Mouse (Mus musculus): Measurements from ENCODE around the gene Prkcd. TPM values are rescaled to one million over a fixed set of nuclear protein-coding genes. Genes with fewer than 3 reads are reported as not detected.

The Prkcd gene
- polyA plus RNA-seq, 2 experiments, result 46.1 to 105 TPM

- no peak for TF ChIP-seq POLR2A (IDR thresholded peaks at IDR 0.05; ENCODE audit: borderline replicate concordance, extremely low read depth, insufficient read depth, insufficient read length)
- 46% methylated on average over 4 of the region's 4 CpGs for WGBS
- no peak overlapping the region for H3K9ac ChIP-seq (ENCODE audit: low read depth, low read length, severe bottlenecking)
- H3K27ac ChIP-seq (replicated peaks; ENCODE audit: low read depth, low read length), result no peak overlapping the region
- peaks cover 9% of the 10 kb centered on the region for H3K4me1 ChIP-seq (ENCODE audit: control insufficient read depth, insufficient read depth, low read length)
- no peak overlapping the region for H3K4me3 ChIP-seq (replicated peaks; ENCODE audit: low read length)
- ATAC-seq (ENCODE audit: low FRiP score, low read depth) (no peak), DNase-seq (ENCODE audit: low spot score) (no peak)
- H3K36me3 ChIP-seq (ENCODE audit: control insufficient read depth, insufficient read depth, low read length), result no peaks in the 10 kb centered on the region
- H3K4me2 ChIP-seq (replicated peaks; ENCODE audit: low read depth, low read length, severe bottlenecking), result no peak overlapping the region
- H3K27me3 ChIP-seq (ENCODE audit: control insufficient read depth, insufficient read depth, low read length), result no peaks in the 10 kb centered on the region
- no peaks in the 10 kb centered on the region for H3K9me3 ChIP-seq (ENCODE audit: control insufficient read depth, low read length)
Observed at GRCm38 (mm10) chr14:30629839-30630238, 3.8 kb upstream of the Prkcd start.

- no peak for TF ChIP-seq POLR2A (IDR thresholded peaks at IDR 0.05; ENCODE audit: borderline replicate concordance, extremely low read depth, insufficient read depth, insufficient read length)
- 86% methylated on average over 5 of the region's 5 CpGs for WGBS
- no peak for ATAC-seq (ENCODE audit: low FRiP score, low read depth)
Observed at GRCm38 (mm10) chr14:30628235-30628634, 2.2 kb upstream of the Prkcd start.

GRCm38 (mm10) chr14:30626756-30627742 lies 1.0 kb upstream of the Prkcd start:
- ATAC-seq (ENCODE audit: low FRiP score, low read depth) (no peak), DNase-seq (ENCODE audit: low spot score) (no peak)
- H3K4me2 ChIP-seq (replicated peaks; ENCODE audit: low read depth, low read length, severe bottlenecking), result peak overlapping the region; percentile 92
- H3K4me3 ChIP-seq (replicated peaks; ENCODE audit: low read length), result peak overlapping the region; percentile 88
- H3K4me1 ChIP-seq (ENCODE audit: control insufficient read depth, insufficient read depth, low read length), result peaks cover 18% of the 10 kb centered on the region
- no peaks in the 10 kb centered on the region for H3K27me3 ChIP-seq (ENCODE audit: control insufficient read depth, insufficient read depth, low read length)
- H3K36me3 ChIP-seq (ENCODE audit: control insufficient read depth, insufficient read depth, low read length), result no peaks in the 10 kb centered on the region
- no peak for TF ChIP-seq POLR2A (IDR thresholded peaks at IDR 0.05; ENCODE audit: borderline replicate concordance, extremely low read depth, insufficient read depth, insufficient read length)
- WGBS, result 51% methylated on average over 12 of the region's 12 CpGs
- peak overlapping the region; percentile 59 for H3K27ac ChIP-seq (replicated peaks; ENCODE audit: low read depth, low read length)
- no peaks in the 10 kb centered on the region for H3K9me3 ChIP-seq (ENCODE audit: control insufficient read depth, low read length)
- H3K9ac ChIP-seq (ENCODE audit: low read depth, low read length, severe bottlenecking), result peak overlapping the region; percentile 72

More at GRCm38 (mm10) chr14:30628235-30628634, 2.2 kb upstream of the Prkcd start:
- H3K27me3 ChIP-seq (ENCODE audit: control insufficient read depth, insufficient read depth, low read length), result no peaks in the 10 kb centered on the region
- no peak overlapping the region for H3K4me3 ChIP-seq (replicated peaks; ENCODE audit: low read length)
- peaks cover 18% of the 10 kb centered on the region for H3K4me1 ChIP-seq (ENCODE audit: control insufficient read depth, insufficient read depth, low read length)
- no peak overlapping the region for H3K27ac ChIP-seq (replicated peaks; ENCODE audit: low read depth, low read length)
- H3K9me3 ChIP-seq (ENCODE audit: control insufficient read depth, low read length), result no peaks in the 10 kb centered on the region
- no peak overlapping the region for H3K9ac ChIP-seq (ENCODE audit: low read depth, low read length, severe bottlenecking)
- H3K4me2 ChIP-seq (replicated peaks; ENCODE audit: low read depth, low read length, severe bottlenecking), result no peak overlapping the region
- no peak for DNase-seq (ENCODE audit: low spot score)
- H3K36me3 ChIP-seq (ENCODE audit: control insufficient read depth, insufficient read depth, low read length), result no peaks in the 10 kb centered on the region

GRCm38 (mm10) chr14:30625131-30625807 lies 741 bp downstream of the Prkcd start:
- Histone ChIP-seq H3K4me1 (ENCODE audit: control insufficient read depth, insufficient read depth, low read length) (peaks cover 18% of the 10 kb centered on the region), H3K9me3 (ENCODE audit: control insufficient read depth, low read length) (no peaks in the 10 kb centered on the region), H3K27me3 (ENCODE audit: control insufficient read depth, insufficient read depth, low read length) (no peaks in the 10 kb centered on the region), H3K36me3 (ENCODE audit: control insufficient read depth, insufficient read depth, low read length) (no peaks in the 10 kb centered on the region), H3K27ac (replicated peaks; ENCODE audit: low read depth, low read length) (no peak overlapping the region), H3K4me3 (replicated peaks; ENCODE audit: low read length) (peak overlapping the region; percentile 88), H3K4me2 (replicated peaks; ENCODE audit: low read depth, low read length, severe bottlenecking) (peak overlapping the region; percentile 92), H3K9ac (ENCODE audit: low read depth, low read length, severe bottlenecking) (peak overlapping the region; percentile 72)
- 1% methylated on average over 39 of the region's 39 CpGs for WGBS
- DNase-seq (ENCODE audit: low spot score) (peak; percentile 9), ATAC-seq (ENCODE audit: low FRiP score, low read depth) (peak; percentile 32)
- no peak for TF ChIP-seq POLR2A (IDR thresholded peaks at IDR 0.05; ENCODE audit: borderline replicate concordance, extremely low read depth, insufficient read depth, insufficient read length)

- no peaks in the 10 kb centered on the region for H3K27me3 ChIP-seq (ENCODE audit: control insufficient read depth, insufficient read depth, low read length)
- ATAC-seq (ENCODE audit: low FRiP score, low read depth) (no peak), DNase-seq (ENCODE audit: low spot score) (no peak)
- peak overlapping the region; percentile 88 for H3K4me3 ChIP-seq (replicated peaks; ENCODE audit: low read length)
- no peaks in the 10 kb centered on the region for H3K36me3 ChIP-seq (ENCODE audit: control insufficient read depth, insufficient read depth, low read length)
- TF ChIP-seq POLR2A (IDR thresholded peaks at IDR 0.05; ENCODE audit: borderline replicate concordance, extremely low read depth, insufficient read depth, insufficient read length), result no peak
- peak overlapping the region; percentile 92 for H3K4me2 ChIP-seq (replicated peaks; ENCODE audit: low read depth, low read length, severe bottlenecking)
- peaks cover 18% of the 10 kb centered on the region for H3K4me1 ChIP-seq (ENCODE audit: control insufficient read depth, insufficient read depth, low read length)
- no peak overlapping the region for H3K27ac ChIP-seq (replicated peaks; ENCODE audit: low read depth, low read length)
- WGBS, result 55% methylated on average over 8 of the region's 8 CpGs
- H3K9ac ChIP-seq (ENCODE audit: low read depth, low read length, severe bottlenecking), result 0 out of 2 replicates have a peak overlapping the region, but pooled peaks have one; percentile 0
- H3K9me3 ChIP-seq (ENCODE audit: control insufficient read depth, low read length), result no peaks in the 10 kb centered on the region
Observed at GRCm38 (mm10) chr14:30624277-30624721, 1.7 kb downstream of the Prkcd start.

All from limb, embryonic 14.5 days (tissue).